Mouse (Mus musculus) kidney, adult 10 weeks (tissue): ENCODE data around the gene Rassf10. TPM values are rescaled to one million over a fixed set of nuclear protein-coding genes. Genes with fewer than 3 reads are reported as not detected.

Experiments used
- polyA plus RNA-seq: library from polyadenylated mRNA; stranded (reverse); fragments of 350-450 nt; fragmentation: Illumina TruSeq; extraction: RNeasy Lipid Tissue Mini Kit (QIAGEN cat#74804); gene quantifications from one replicate; pipeline ENCODE4 v1.2.3, GENCODE M21; 2014; ENCODE audit warnings: low read depth, low replicate concordance

Gene Rassf10
- 2.0 TPM for polyA plus RNA-seq

DNA sequence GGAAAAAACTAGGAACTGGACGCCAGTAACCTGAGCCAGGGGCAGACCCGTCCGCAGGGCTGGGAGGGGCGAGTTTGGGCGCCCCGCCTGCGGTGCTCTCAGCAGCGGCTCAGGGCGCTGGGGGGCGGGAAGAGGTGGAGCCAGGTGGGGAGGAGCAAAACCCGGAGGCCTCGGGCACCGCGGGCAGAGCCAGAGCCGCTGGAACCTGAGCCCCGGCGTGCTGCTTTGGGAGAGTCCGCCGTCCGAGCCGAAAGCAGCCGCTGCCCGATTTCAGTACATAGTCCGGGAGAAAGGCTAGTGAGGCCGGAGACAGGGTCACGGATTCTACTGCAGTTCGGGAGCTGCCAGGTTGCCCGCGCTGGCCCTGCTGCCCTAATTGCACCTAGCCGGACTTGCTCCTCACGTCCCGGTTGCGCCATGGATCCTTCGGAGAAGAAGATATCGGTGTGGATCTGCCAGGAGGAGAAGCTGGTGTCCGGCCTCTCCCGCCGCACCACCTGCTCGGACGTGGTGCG is at the start of gene Rassf10:
Gene Rassf10 (plus strand): TSS at position 186 of the 515 bp plus-strand sequence.

